ENCODE assay signal across 8 mouse cellular contexts in the genomic region with DNA sequence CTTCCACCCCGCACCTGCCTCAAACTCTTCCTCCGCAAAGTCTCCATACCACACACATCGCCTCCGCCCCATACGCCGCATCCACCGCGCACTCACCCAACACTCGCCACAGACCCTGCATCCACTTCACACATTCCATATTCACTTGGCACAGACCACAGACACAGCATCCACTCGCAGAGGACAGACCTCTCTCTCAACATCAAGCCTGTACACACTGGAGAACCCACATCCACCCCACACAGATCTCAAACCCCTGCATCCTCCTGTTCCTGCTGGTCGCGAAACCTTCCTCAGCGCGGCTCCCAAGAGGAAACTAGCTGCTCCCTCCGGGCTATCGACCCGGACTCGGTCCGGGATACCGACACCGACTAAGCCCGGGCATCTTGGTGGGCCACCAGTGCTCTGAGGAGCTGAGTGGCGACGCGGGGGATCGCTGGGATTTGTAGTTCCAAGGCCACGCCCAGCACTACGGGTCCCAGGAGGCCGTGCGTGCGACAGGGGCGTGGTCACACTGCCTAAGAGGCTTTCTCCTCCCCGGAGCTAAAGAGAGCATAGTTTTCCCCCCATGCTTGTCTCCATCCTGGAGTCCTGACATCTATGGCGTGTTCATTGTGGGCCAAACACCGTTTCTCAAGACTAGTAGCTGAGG. TPM values are rescaled to one million over a fixed set of nuclear protein-coding genes. Genes with fewer than 3 reads are reported as not detected.
A peak's percentile ranks its signal among the peaks of the same experiment; 100 is the strongest.
DNase-seq lines count a peak whose midpoint lies in the region; ATAC-seq lines count a peak whose summit lies in the region.

No protein-coding gene starts in this region.

- H3K4me2 ChIP-seq in hindbrain, embryonic 15.5 days, result peak overlapping the region; percentile 91

- H3K4me3 ChIP-seq in hindbrain, embryonic 15.5 days, result peak overlapping the region; percentile 82

- H3K4me1 ChIP-seq in hindbrain, embryonic 15.5 days (replicated peaks), result peaks cover 19% of the 10 kb centered on the region

- peak overlapping the region; percentile 76 for H3K27ac ChIP-seq in hindbrain, embryonic 15.5 days (replicated peaks)

- H3K27me3 ChIP-seq in hindbrain, embryonic 15.5 days, result no peaks in the 10 kb centered on the region

- no peaks in the 10 kb centered on the region for H3K9me3 ChIP-seq in hindbrain, embryonic 15.5 days

- H3K36me3 ChIP-seq in hindbrain, embryonic 15.5 days, result no peaks in the 10 kb centered on the region

- ATAC-seq in hindbrain, embryonic 15.5 days (ENCODE audit: low FRiP score, low read depth), result peak; percentile 96

- H3K9ac ChIP-seq in hindbrain, embryonic 15.5 days, result peak overlapping the region; percentile 86

- WGBS in hindbrain, embryonic 15.5 days, result under 1% methylated on average over 35 of the region's 35 CpGs

- peak; percentile 85 for DNase-seq in WW6 (ENCODE audit: low read depth, low spot score)
- peak; percentile 92 for DNase-seq in cerebellum, postnatal 36 days
- DNase-seq in frontal cortex, postnatal 36 days (ENCODE audit: low spot score in 2 of 2), result peak; percentile 93 to 96
- peak; percentile 92 for DNase-seq in layer of hippocampus, postnatal 36 days
- DNase-seq in lung, postnatal 25 days (ENCODE audit: low spot score), result peak; percentile 92
- peak; percentile 96 for DNase-seq in retina, embryonic 14.5 days (ENCODE audit: low spot score)
- DNase-seq in thymus, postnatal 36 days, result peak; percentile 87 to 90

RNA-seq across cellular contexts. Expression of a gene that starts 5.9 kb away (rescaled TPM):
- polyA plus RNA-seq in hindbrain, embryonic 15.5 days (2015; fragmentation: Nextera tagmentation; extraction: Ambion mirVana), result 9.5 and 10.9 TPM in 2 replicates
- total RNA-seq in layer of hippocampus, postnatal 36 days (2021), result 1 to 10 TPM; 4.5 to 5.5 TPM

RNA-seq across cellular contexts. Expression of a gene that starts 18.9 kb away (rescaled TPM):
- 4.6 and 5.6 TPM in 2 replicates for polyA plus RNA-seq in hindbrain, embryonic 15.5 days (2015; fragmentation: Nextera tagmentation; extraction: Ambion mirVana)
- total RNA-seq in layer of hippocampus, postnatal 36 days (2021), result 10 to 100 TPM; 46.0 to 49.1 TPM

Comparison
In these comparisons a context has a peak if more than half of its experiments do, and no peak if none do; other contexts are left out.
1. Peak in every context shown above with its lines: DNase-seq, ATAC-seq, H3K4me3 ChIP-seq and H3K27ac ChIP-seq.